Mouse (Mus musculus): ENCODE measurements around the gene Il11. TPM values are rescaled to one million over a fixed set of nuclear protein-coding genes. Genes with fewer than 3 reads are reported as not detected.
A peak's percentile ranks its signal among the peaks of the same experiment; 100 is the strongest.

Gene Il11
- polyA plus RNA-seq, 1 experiment from 2014 or later: not detected

GRCm38 (mm10) chr7:4741672-4742481 lies 40.8 kb downstream of the Il11 start:
- no peaks in the 10 kb centered on the region for H3K9me3 ChIP-seq (ENCODE audit: control insufficient read depth, low read length)
- H3K27ac ChIP-seq (replicated peaks; ENCODE audit: low read depth, low read length): no peak overlapping the region
- no peak for ATAC-seq (ENCODE audit: insufficient number of reproducible peaks, low FRiP score, low TSS enrichment, low read depth)
- H3K27me3 ChIP-seq (ENCODE audit: control insufficient read depth, insufficient read depth, low read length): no peaks in the 10 kb centered on the region
- WGBS: 86% methylated on average over 21 of the region's 21 CpGs
- peak overlapping the region; percentile 85; the same call in 1 of the 2 replicates for H3K4me2 ChIP-seq (ENCODE audit: low read depth, severe bottlenecking)
- H3K9ac ChIP-seq (ENCODE audit: low read length): no peak overlapping the region
- H3K4me3 ChIP-seq (ENCODE audit: low read depth, low read length): peak overlapping the region; percentile 76; the same call in 1 of the 2 replicates
- DNase-seq (ENCODE audit: low spot score): no peak
- H3K36me3 ChIP-seq (ENCODE audit: control insufficient read depth, insufficient read depth, low read length): peaks cover 9% of the 10 kb centered on the region
- peaks cover 6% of the 10 kb centered on the region for H3K4me1 ChIP-seq (ENCODE audit: control insufficient read depth, insufficient read depth, low read length)

DNA sequence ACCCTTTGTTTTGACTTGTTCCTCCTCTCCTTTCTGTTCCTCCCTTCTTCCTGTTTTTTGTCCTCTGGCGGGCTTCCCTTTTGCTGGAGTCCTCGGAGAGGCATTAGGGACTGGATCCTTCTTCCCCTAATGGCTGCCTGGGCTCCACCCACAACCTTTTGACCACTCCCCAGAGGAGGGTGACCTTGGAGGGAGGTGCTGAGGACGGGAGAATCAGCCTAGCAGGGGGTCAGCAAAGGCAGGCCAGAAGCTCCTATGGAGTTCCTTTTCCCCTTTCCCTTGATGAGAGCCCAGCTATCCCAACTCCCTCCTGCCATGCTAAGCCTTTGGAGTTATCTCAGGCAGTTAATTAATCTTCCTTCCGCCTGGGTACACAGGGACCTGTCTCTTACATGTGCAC lies 41.5 kb downstream of the Il11 start:
- DNase-seq (ENCODE audit: low spot score): peak; percentile 42
- no peak for ATAC-seq (ENCODE audit: insufficient number of reproducible peaks, low FRiP score, low TSS enrichment, low read depth)

GRCm38 (mm10) chr7:4740309-4740727 lies 42.3 kb downstream of the Il11 start:
- Histone ChIP-seq H3K4me1 (ENCODE audit: control insufficient read depth, insufficient read depth, low read length) (peaks cover 6% of the 10 kb centered on the region), H3K4me2 (ENCODE audit: low read depth, severe bottlenecking) (peak overlapping the region; percentile 85), H3K9me3 (ENCODE audit: control insufficient read depth, low read length) (no peaks in the 10 kb centered on the region), H3K27ac (replicated peaks; ENCODE audit: low read depth, low read length) (peak overlapping the region; percentile 81), H3K9ac (ENCODE audit: low read length) (peak overlapping the region; percentile 85), H3K36me3 (ENCODE audit: control insufficient read depth, insufficient read depth, low read length) (peaks cover 5% of the 10 kb centered on the region), H3K4me3 (ENCODE audit: low read depth, low read length) (peak overlapping the region; percentile 76), H3K27me3 (ENCODE audit: control insufficient read depth, insufficient read depth, low read length) (no peaks in the 10 kb centered on the region)
- 0% methylated on average over 14 of the region's 14 CpGs for WGBS
- DNase-seq (ENCODE audit: low spot score) (no peak), ATAC-seq (ENCODE audit: insufficient number of reproducible peaks, low FRiP score, low TSS enrichment, low read depth) (no peak; the same call in 1 of the 2 replicates)

More for the DNA sequence above, 41.5 kb downstream of the Il11 start:
- H3K9me3 ChIP-seq (ENCODE audit: control insufficient read depth, low read length): no peaks in the 10 kb centered on the region
- peaks cover 7% of the 10 kb centered on the region for H3K36me3 ChIP-seq (ENCODE audit: control insufficient read depth, insufficient read depth, low read length)
- H3K4me3 ChIP-seq (ENCODE audit: low read depth, low read length): peak overlapping the region; percentile 76
- H3K9ac ChIP-seq (ENCODE audit: low read length): peak overlapping the region; percentile 85
- H3K27ac ChIP-seq (replicated peaks; ENCODE audit: low read depth, low read length): no peak overlapping the region
- H3K27me3 ChIP-seq (ENCODE audit: control insufficient read depth, insufficient read depth, low read length): no peaks in the 10 kb centered on the region
- WGBS: 6% methylated on average over 4 of the region's 4 CpGs
- H3K4me1 ChIP-seq (ENCODE audit: control insufficient read depth, insufficient read depth, low read length): peaks cover 6% of the 10 kb centered on the region
- H3K4me2 ChIP-seq (ENCODE audit: low read depth, severe bottlenecking): peak overlapping the region; percentile 85

DNA sequence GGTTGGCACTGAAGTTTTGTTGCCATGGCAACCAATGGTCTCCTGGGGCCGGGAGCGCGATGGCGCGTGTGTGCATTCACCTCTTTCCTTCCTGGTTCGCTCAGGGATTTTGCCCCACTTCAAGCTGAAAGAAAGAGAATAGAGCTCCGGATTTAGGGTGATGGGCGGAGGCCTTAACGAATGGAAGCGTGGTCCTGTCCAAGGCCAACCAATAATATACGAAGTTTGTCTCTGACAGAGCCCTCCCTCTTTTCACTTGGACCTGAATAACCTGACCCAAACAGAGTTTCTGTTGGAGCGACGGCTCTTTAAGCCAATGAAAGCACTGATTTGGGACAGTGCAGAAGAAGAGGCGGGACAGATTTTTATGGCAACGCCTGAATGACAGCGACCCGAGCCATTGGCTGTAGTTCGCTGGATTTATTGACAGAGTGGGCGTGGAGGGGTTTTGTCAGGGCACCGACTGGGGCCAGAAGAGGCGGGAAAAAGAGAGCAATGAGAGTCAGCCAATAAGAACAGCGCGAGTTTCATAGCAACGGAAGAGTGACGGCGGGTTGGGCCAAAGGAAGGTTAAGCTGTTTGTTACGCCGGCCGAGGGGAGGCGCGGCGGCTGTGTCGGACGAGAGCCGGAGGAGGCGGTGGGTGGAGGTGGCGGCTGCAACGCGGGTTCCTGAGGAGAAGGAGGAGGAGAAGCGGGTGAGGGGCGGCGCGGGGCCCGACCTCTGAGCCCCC lies 42.9 kb downstream of the Il11 start, which contains the start of gene Kmt5c:
Gene Kmt5c, plus strand, starts transcription at position 572 of the 732 bp plus-strand sequence.
- under 1% methylated on average over 40 of the region's 44 CpGs for WGBS

GRCm38 (mm10) chr7:4739041-4739543 lies 43.6 kb downstream of the Il11 start:
- Histone ChIP-seq H3K36me3 (ENCODE audit: control insufficient read depth, insufficient read depth, low read length) (peaks cover 5% of the 10 kb centered on the region), H3K4me3 (ENCODE audit: low read depth, low read length) (peak overlapping the region; percentile 22), H3K9me3 (ENCODE audit: control insufficient read depth, low read length) (no peaks in the 10 kb centered on the region), H3K4me2 (ENCODE audit: low read depth, severe bottlenecking) (peak overlapping the region; percentile 47), H3K27me3 (ENCODE audit: control insufficient read depth, insufficient read depth, low read length) (no peaks in the 10 kb centered on the region), H3K4me1 (ENCODE audit: control insufficient read depth, insufficient read depth, low read length) (peaks cover 6% of the 10 kb centered on the region), H3K27ac (replicated peaks; ENCODE audit: low read depth, low read length) (peak overlapping the region; percentile 63; the same call in 1 of the 2 replicates), H3K9ac (ENCODE audit: low read length) (no peak overlapping the region; the same call in 1 of the 2 replicates)
- DNase-seq (ENCODE audit: low spot score) (no peak), ATAC-seq (ENCODE audit: insufficient number of reproducible peaks, low FRiP score, low TSS enrichment, low read depth) (no peak)
- 48% methylated on average over 10 of the region's 10 CpGs for WGBS

More for the DNA sequence above, 42.9 kb downstream of the Il11 start, which contains the start of gene Kmt5c:
- DNase-seq (ENCODE audit: low spot score): peak; percentile 97
- Histone ChIP-seq H3K36me3 (ENCODE audit: control insufficient read depth, insufficient read depth, low read length) (peaks cover 5% of the 10 kb centered on the region), H3K27me3 (ENCODE audit: control insufficient read depth, insufficient read depth, low read length) (no peaks in the 10 kb centered on the region), H3K9me3 (ENCODE audit: control insufficient read depth, low read length) (no peaks in the 10 kb centered on the region), H3K9ac (ENCODE audit: low read length) (peak within 1 kb of the TSS; percentile 85), H3K4me1 (ENCODE audit: control insufficient read depth, insufficient read depth, low read length) (peaks cover 6% of the 10 kb centered on the region), H3K4me3 (ENCODE audit: low read depth, low read length) (peak within 1 kb of the TSS; percentile 76), H3K4me2 (ENCODE audit: low read depth, severe bottlenecking) (peak within 1 kb of the TSS; percentile 85), H3K27ac (replicated peaks; ENCODE audit: low read depth, low read length) (peak within 1 kb of the TSS; percentile 81)
- ATAC-seq (ENCODE audit: insufficient number of reproducible peaks, low FRiP score, low TSS enrichment, low read depth): peak; percentile 98

- no peaks in the 10 kb centered on the region for H3K4me1 ChIP-seq (ENCODE audit: control insufficient read depth, insufficient read depth, low read length)
- H3K27ac ChIP-seq (replicated peaks; ENCODE audit: low read depth, low read length): no peak overlapping the region
- H3K9me3 ChIP-seq (ENCODE audit: control insufficient read depth, low read length): no peaks in the 10 kb centered on the region
- no peak overlapping the region for H3K9ac ChIP-seq (ENCODE audit: low read length)
- H3K27me3 ChIP-seq (ENCODE audit: control insufficient read depth, insufficient read depth, low read length): no peaks in the 10 kb centered on the region
- ATAC-seq (ENCODE audit: insufficient number of reproducible peaks, low FRiP score, low TSS enrichment, low read depth) (no peak), DNase-seq (ENCODE audit: low spot score) (no peak)
- 69% methylated on average over 6 of the region's 6 CpGs for WGBS
- H3K36me3 ChIP-seq (ENCODE audit: control insufficient read depth, insufficient read depth, low read length): no peaks in the 10 kb centered on the region
- H3K4me3 ChIP-seq (ENCODE audit: low read depth, low read length): no peak overlapping the region
- no peak overlapping the region for H3K4me2 ChIP-seq (ENCODE audit: low read depth, severe bottlenecking)
Observed at GRCm38 (mm10) chr7:4732968-4733392, 49.7 kb downstream of the Il11 start.

GRCm38 (mm10) chr7:4731090-4731489 lies 51.6 kb downstream of the Il11 start:
- no peak overlapping the region for H3K4me2 ChIP-seq (ENCODE audit: low read depth, severe bottlenecking)
- H3K9ac ChIP-seq (ENCODE audit: low read length): no peak overlapping the region
- no peaks in the 10 kb centered on the region for H3K9me3 ChIP-seq (ENCODE audit: control insufficient read depth, low read length)
- no peak overlapping the region for H3K4me3 ChIP-seq (ENCODE audit: low read depth, low read length)
- H3K27me3 ChIP-seq (ENCODE audit: control insufficient read depth, insufficient read depth, low read length): no peaks in the 10 kb centered on the region
- H3K27ac ChIP-seq (replicated peaks; ENCODE audit: low read depth, low read length): no peak overlapping the region
- H3K4me1 ChIP-seq (ENCODE audit: control insufficient read depth, insufficient read depth, low read length): no peaks in the 10 kb centered on the region
- WGBS: 77% methylated on average over 5 of the region's 5 CpGs
- DNase-seq (ENCODE audit: low spot score): no peak
- no peak for ATAC-seq (ENCODE audit: insufficient number of reproducible peaks, low FRiP score, low TSS enrichment, low read depth)
- no peaks in the 10 kb centered on the region for H3K36me3 ChIP-seq (ENCODE audit: control insufficient read depth, insufficient read depth, low read length)

- DNase-seq (ENCODE audit: low spot score) (no peak), ATAC-seq (ENCODE audit: insufficient number of reproducible peaks, low FRiP score, low TSS enrichment, low read depth) (no peak)
- Histone ChIP-seq H3K4me3 (ENCODE audit: low read depth, low read length) (no peak within 1 kb of the TSS), H3K9ac (ENCODE audit: low read length) (no peak within 1 kb of the TSS), H3K4me1 (ENCODE audit: control insufficient read depth, insufficient read depth, low read length) (no peaks in the 10 kb centered on the region), H3K9me3 (ENCODE audit: control insufficient read depth, low read length) (no peaks in the 10 kb centered on the region), H3K27me3 (ENCODE audit: control insufficient read depth, insufficient read depth, low read length) (no peaks in the 10 kb centered on the region), H3K36me3 (ENCODE audit: control insufficient read depth, insufficient read depth, low read length) (no peaks in the 10 kb centered on the region), H3K27ac (replicated peaks; ENCODE audit: low read depth, low read length) (no peak within 1 kb of the TSS), H3K4me2 (ENCODE audit: low read depth, severe bottlenecking) (no peak within 1 kb of the TSS)
- WGBS: 83% methylated on average over 7 of the region's 7 CpGs
Observed at GRCm38 (mm10) chr7:4725169-4725568, 57.5 kb downstream of the Il11 start, which contains the start of gene Tmem150b. Gene Tmem150b (minus strand): TSS chr7:4725249.
